Mouse (Mus musculus) heart, embryonic 16.5 days (tissue): Measurements from ENCODE around the gene Zfp128. TPM values are rescaled to one million over a fixed set of nuclear protein-coding genes. Genes with fewer than 3 reads are reported as not detected.

Experiments
- ATAC-seq: fragments of 200-750 bp; cut with Nextera tagmentation; replicated peaks from 2 replicates; pipeline ENCODE4 v1.8.0; 2017; ENCODE audit warnings: moderate number of reproducible peaks; ENCODE audit not compliant: insufficient read depth, low FRiP score; ENCODE audit errors: extremely low read depth
- H3K27ac ChIP-seq: fragments of 300-500 bp; sonication (generic); 2 replicates; pipeline ENCODE4 v1.5.1; 2014; ENCODE audit warnings: mild to moderate bottlenecking, low read length, control low read depth, moderate library complexity
- H3K27me3 ChIP-seq: fragments of 300-500 bp; sonication (generic); 2 replicates; pipeline ENCODE4 v1.6.1; 2014; ENCODE audit warnings: low read length, mixed read lengths; ENCODE audit not compliant: control insufficient read depth, insufficient read depth
- H3K36me3 ChIP-seq: fragments of 300-500 bp; sonication (generic); 2 replicates; pipeline ENCODE4 v1.6.1; 2014; ENCODE audit not compliant: control insufficient read depth, insufficient read depth
- H3K4me1 ChIP-seq: fragments of 300-500 bp; sonication (generic); 2 replicates; pipeline ENCODE4 v1.6.1; 2014; ENCODE audit warnings: low read length, mixed read lengths; ENCODE audit not compliant: control insufficient read depth, insufficient read depth
- H3K4me2 ChIP-seq: fragments of 300-500 bp; sonication (generic); 2 replicates; pipeline ENCODE4 v1.6.1; 2014; ENCODE audit warnings: low read depth, mild to moderate bottlenecking, control low read depth, low read length
- H3K4me3 ChIP-seq: fragments of 300-500 bp; sonication (generic); 2 replicates; pipeline ENCODE4 v1.5.1; 2014; ENCODE audit warnings: mild to moderate bottlenecking, control low read depth, low read length
- H3K9ac ChIP-seq: fragments of 300-500 bp; sonication (generic); 2 replicates; pipeline ENCODE4 v1.6.1; 2014; ENCODE audit warnings: low read length, control low read depth
- H3K9me3 ChIP-seq: fragments of 300-500 bp; sonication (generic); replicated peaks from 2 replicates; pipeline ENCODE4 v1.6.1; 2016; ENCODE audit warnings: low read length; ENCODE audit not compliant: control insufficient read depth
- WGBS: fragments of 180-500 bp; shearing (Covaris S2); extraction: QIAGEN DNeasy Blood & Tissue Kit; methylation state at CpG from one replicate; pipeline ENCODE4 v1.1.7; 2014; 5-methylcytosine and 5-hydroxymethylcytosine counted together
- polyA plus RNA-seq: library from polyadenylated mRNA; unstranded; fragments of >200 nt; fragmentation: Nextera tagmentation; extraction: Ambion mirVana; gene quantifications from 2 replicates; pipeline ENCODE4 v1.2.1, GENCODE M21; 2015

Gene Zfp128
- polyA plus RNA-seq, 1 experiment from 2014 or later: 3.2 TPM

- WGBS: 91% methylated on average over 5 of the region's 5 CpGs
- ATAC-seq: no peak
- Histone ChIP-seq H3K4me2 (no peak overlapping the region), H3K36me3 (peaks cover 63% of the 10 kb centered on the region), H3K27ac (no peak overlapping the region), H3K4me1 (peaks cover under 1% of the 10 kb centered on the region), H3K4me3 (no peak overlapping the region), H3K9ac (no peak overlapping the region), H3K27me3 (no peaks in the 10 kb centered on the region), H3K9me3 (no peaks in the 10 kb centered on the region)
Measured at GRCm38 (mm10) chr7:12887585-12887984, 6.6 kb downstream of the Zfp128 start.

DNA sequence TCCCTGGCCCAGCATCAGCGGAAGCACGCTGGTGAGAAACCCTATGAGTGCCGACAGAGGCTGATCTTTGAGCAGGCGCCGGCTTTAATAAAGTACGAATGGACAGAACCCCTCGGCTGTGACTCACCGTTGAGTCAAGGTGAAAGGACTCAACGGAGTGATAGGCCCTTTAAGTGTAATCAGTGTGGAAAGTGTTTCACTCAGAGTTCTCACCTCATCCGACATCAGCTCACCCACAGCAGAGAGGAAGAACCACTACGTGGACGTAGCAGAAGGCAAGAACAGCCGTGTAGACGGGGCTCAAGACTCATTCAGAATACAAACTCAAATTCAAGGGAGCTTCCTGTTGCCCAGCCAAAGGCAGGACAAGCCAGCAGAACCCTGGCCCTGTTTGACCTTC, 10.0 kb downstream of the Zfp128 start:
- H3K27ac ChIP-seq: no peak overlapping the region
- ATAC-seq: no peak
- H3K4me1 ChIP-seq: no peaks in the 10 kb centered on the region
- WGBS: 86% methylated on average over 14 of the region's 14 CpGs
- no peak overlapping the region for H3K9ac ChIP-seq
- peaks cover 47% of the 10 kb centered on the region for H3K36me3 ChIP-seq
- no peaks in the 10 kb centered on the region for H3K9me3 ChIP-seq
- no peak overlapping the region for H3K4me2 ChIP-seq
- H3K4me3 ChIP-seq: no peak overlapping the region
- H3K27me3 ChIP-seq: no peaks in the 10 kb centered on the region

DNA sequence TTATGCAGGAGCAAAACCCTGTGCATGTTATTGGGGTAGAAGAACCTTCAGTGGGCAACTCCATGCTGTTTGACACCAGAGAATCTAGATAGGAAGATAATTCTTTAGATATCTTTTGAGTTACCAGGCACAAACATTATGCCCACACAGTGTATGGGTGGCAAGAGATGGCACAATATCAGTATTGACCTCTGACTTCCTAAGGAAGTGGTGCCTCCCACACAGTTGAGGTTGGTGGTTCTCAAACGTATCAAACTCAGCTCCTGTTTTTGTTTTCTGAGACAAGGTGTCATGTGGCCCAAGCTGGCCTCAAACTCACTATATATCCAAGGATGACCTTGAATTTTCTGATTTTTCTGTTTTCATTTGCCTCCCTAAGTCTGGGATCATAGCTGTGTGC, 10.4 kb downstream of the Zfp128 start:
- H3K9me3 ChIP-seq: no peaks in the 10 kb centered on the region
- WGBS: 64% methylated on average over 1 of the region's 1 CpGs
- no peaks in the 10 kb centered on the region for H3K27me3 ChIP-seq
- ATAC-seq: no peak
- no peak overlapping the region for H3K27ac ChIP-seq
- H3K4me2 ChIP-seq: no peak overlapping the region
- peaks cover 43% of the 10 kb centered on the region for H3K36me3 ChIP-seq
- H3K4me3 ChIP-seq: no peak overlapping the region
- H3K9ac ChIP-seq: no peak overlapping the region
- H3K4me1 ChIP-seq: no peaks in the 10 kb centered on the region

DNA sequence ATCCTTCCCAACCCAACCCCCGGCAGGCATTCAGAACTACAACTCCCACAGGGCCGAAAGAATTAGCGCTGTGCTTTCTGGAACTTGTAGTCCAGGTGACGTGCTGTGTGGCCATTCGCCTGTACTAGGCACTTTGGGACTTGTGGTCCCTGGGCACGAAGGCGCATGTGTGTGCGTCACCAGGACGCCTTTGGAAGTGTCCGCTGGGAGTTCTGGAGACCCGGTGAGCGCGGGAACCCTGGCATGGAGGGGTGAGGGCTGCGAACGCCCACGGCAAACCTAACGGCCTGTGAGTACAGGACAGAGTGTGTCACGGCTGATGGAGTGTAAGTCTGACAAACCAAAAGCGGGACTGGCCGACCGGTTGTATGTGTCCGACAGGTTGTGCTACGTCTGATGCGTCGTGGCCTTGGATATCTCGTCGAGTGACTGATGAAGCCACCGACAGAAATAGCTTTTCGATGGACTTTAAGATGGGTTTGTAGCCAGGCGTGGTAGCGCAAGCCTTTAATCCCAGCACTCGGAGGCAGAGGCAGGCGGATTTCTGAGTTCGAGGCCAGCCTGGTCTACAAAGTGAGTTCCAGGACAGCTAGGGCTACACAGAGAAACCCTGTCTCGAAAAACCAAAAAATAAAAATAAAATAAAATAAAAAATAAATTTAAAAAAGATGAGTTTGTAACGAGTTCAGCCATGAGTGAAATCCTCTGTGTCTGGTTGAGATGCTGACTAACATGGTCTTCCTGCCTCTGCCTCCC, 16.9 kb downstream of the Zfp128 start, which contains the start of gene Zscan22:
Gene Zscan22 (plus strand): TSS at position 161 of the 756 bp plus-strand sequence.
- H3K4me1 ChIP-seq: peaks cover 8% of the 10 kb centered on the region
- H3K9ac ChIP-seq: peak within 1 kb of the TSS; percentile 79
- no peaks in the 10 kb centered on the region for H3K27me3 ChIP-seq
- WGBS: 4% methylated on average over 36 of the region's 36 CpGs
- peak within 1 kb of the TSS; percentile 73 for H3K4me3 ChIP-seq
- H3K9me3 ChIP-seq: no peaks in the 10 kb centered on the region
- H3K4me2 ChIP-seq: peak within 1 kb of the TSS; percentile 69
- ATAC-seq: peak; percentile 99
- H3K36me3 ChIP-seq: peaks cover under 1% of the 10 kb centered on the region; the same call in 1 of the 2 replicates
- peak within 1 kb of the TSS; percentile 64 for H3K27ac ChIP-seq

- Histone ChIP-seq H3K27me3 (no peaks in the 10 kb centered on the region), H3K36me3 (peaks cover 16% of the 10 kb centered on the region), H3K4me1 (peaks cover 8% of the 10 kb centered on the region), H3K4me2 (no peak overlapping the region), H3K4me3 (no peak overlapping the region), H3K27ac (no peak overlapping the region), H3K9me3 (no peaks in the 10 kb centered on the region), H3K9ac (no peak overlapping the region; the same call in 1 of the 2 replicates)
- ATAC-seq: no peak
- WGBS: 89% methylated on average over 5 of the region's 5 CpGs
Measured at GRCm38 (mm10) chr7:12901517-12901916, 20.5 kb downstream of the Zfp128 start.

DNA sequence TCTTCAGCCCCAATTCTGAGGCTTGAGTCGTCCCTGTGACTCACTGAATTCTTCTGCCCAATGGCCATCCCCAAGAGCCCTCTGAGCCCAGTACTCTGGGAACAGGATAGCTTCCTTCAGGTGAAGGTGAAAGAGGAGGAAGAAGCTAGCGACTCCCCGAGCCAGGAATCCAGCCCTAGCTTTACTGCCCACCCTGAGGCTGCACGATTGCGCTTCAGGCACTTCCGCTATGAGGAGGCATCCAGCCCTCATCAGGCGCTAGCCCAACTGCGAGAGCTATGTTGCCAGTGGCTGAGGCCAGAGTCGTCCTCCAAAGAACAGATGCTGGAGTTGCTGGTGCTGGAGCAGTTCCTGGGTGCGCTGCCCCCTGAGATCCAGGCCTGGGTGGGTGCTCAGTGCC, 22.6 kb downstream of the Zfp128 start:
- Histone ChIP-seq H3K9me3 (no peaks in the 10 kb centered on the region), H3K4me3 (peak overlapping the region; percentile 4), H3K4me2 (0 out of 2 replicates have a peak overlapping the region, but pooled peaks have one; percentile 0), H3K27ac (no peak overlapping the region), H3K9ac (no peak overlapping the region), H3K27me3 (no peaks in the 10 kb centered on the region), H3K4me1 (peaks cover 2% of the 10 kb centered on the region), H3K36me3 (peaks cover 37% of the 10 kb centered on the region)
- WGBS: 60% methylated on average over 10 of the region's 10 CpGs
- ATAC-seq: no peak

- Histone ChIP-seq H3K27me3 (no peaks in the 10 kb centered on the region), H3K36me3 (peaks cover 38% of the 10 kb centered on the region), H3K9ac (no peak overlapping the region), H3K27ac (no peak overlapping the region), H3K4me2 (no peak overlapping the region), H3K4me3 (no peak overlapping the region), H3K9me3 (no peaks in the 10 kb centered on the region), H3K4me1 (peaks cover 3% of the 10 kb centered on the region; the same call in 1 of the 2 replicates)
- 48% methylated on average over 1 of the region's 1 CpGs for WGBS
- ATAC-seq: no peak
Measured at GRCm38 (mm10) chr7:12905146-12905545, 24.2 kb downstream of the Zfp128 start.

DNA sequence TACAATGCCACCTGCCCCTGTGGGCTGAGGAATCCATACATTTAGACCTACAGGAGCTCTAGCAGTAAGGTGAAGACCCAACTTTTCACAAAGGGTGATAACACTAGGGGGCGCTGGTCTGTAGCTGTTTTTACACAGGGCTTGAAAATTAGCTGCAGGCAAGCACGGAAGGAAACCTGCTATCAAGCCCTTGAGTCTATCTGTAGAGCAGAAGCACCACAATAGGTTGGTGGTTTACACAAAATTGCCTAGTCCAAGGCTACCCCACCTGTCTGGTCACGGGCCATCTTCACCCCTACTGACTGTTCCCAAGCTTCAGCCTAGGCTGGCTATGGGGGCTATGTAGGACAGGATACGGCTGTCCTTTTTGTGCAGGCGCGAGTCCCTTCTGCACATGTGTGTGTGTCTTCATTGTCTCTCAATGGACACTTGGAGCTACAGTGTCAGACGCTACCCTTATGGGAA, 28.6 kb downstream of the Zfp128 start:
- peak; percentile 29; the same call in 1 of the 2 replicates for ATAC-seq
- Histone ChIP-seq H3K4me3 (peak overlapping the region; percentile 61), H3K4me1 (peaks cover 3% of the 10 kb centered on the region; the same call in 1 of the 2 replicates), H3K9me3 (no peaks in the 10 kb centered on the region), H3K36me3 (peaks cover 33% of the 10 kb centered on the region), H3K4me2 (peak overlapping the region; percentile 83), H3K27ac (peak overlapping the region; percentile 93), H3K27me3 (no peaks in the 10 kb centered on the region), H3K9ac (peak overlapping the region; percentile 82)
- 33% methylated on average over 7 of the region's 7 CpGs for WGBS

DNA sequence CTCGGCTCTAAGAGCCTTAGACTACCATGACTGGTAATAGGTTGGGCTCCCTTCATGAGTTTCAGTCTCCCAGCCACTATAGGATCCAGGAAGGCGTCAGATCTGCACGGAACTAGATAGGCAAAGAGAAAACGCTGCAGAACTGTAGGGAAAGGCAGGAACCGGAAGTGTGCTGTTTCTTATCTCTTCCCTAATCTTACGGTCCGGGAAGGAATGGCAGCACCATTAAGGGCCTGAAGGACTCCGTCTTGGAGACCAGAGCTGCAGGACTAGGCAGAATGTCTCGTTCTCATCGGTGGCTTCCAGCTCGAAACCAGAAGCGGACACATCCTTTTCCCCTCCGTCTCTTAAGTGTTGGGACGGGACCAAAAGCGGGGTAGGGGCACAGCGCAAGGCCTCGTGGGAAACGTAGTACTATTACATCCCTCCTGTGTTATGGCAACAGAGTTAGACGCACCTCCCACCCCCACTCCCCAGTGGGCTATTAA, 29.2 kb downstream of the Zfp128 start:
- H3K4me3 ChIP-seq: peak overlapping the region; percentile 61
- peaks cover 3% of the 10 kb centered on the region; the same call in 1 of the 2 replicates for H3K4me1 ChIP-seq
- H3K27ac ChIP-seq: peak overlapping the region; percentile 93
- H3K27me3 ChIP-seq: no peaks in the 10 kb centered on the region
- 5% methylated on average over 19 of the region's 19 CpGs for WGBS
- peaks cover 32% of the 10 kb centered on the region for H3K36me3 ChIP-seq
- H3K9me3 ChIP-seq: no peaks in the 10 kb centered on the region
- peak overlapping the region; percentile 82 for H3K9ac ChIP-seq
- peak overlapping the region; percentile 83 for H3K4me2 ChIP-seq
- ATAC-seq: peak; percentile 82
